Mouse (Mus musculus): ENCODE results near the gene Slc25a13. TPM values are rescaled to one million over a fixed set of nuclear protein-coding genes. Genes with fewer than 3 reads are reported as not detected.

The Slc25a13 gene
- polyA plus RNA-seq, 1 experiment from 2014 or later = 3.7 TPM

DNA sequence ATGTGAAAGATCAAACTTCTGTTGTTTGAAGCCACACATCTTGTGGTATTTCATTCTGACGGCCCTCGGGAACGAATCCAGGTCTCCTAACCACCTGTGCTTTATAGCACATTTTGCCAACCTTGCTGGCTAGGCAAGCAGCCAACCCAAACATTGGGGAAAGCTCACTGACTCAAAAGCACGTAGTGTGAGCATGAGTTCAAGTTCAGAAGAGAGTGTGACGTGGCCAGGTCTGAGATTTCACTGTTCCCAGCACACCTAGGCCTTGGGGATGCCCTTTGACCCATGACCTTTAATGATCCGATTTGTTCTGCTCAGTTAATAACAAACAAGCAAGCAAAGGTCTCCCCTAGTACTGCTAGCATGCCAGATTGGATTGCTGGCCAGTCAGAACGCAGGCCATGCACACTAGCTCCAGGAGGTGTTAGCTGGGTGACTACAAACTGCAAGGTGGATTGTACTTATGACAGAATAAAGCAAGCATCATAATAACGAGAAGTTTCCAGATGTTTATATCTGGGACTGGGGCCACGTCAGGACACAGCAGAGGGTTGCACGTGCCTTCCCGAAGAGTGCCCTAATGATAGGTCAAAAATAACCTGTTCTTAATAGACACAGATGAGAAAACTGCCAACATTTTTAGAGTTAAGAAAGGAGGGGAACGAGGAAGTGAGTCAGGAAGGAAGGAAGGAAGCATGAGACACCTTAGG is 2.8 kb upstream of the Slc25a13 start:
- ATAC-seq (ENCODE audit: low FRiP score) = no peak
- Histone ChIP-seq H3K4me2 (no peak overlapping the region), H3K27me3 (replicated peaks) (no peaks in the 10 kb centered on the region), H3K4me1 (peaks cover 11% of the 10 kb centered on the region; the same call in 1 of the 2 replicates), H3K27ac (replicated peaks) (no peak overlapping the region), H3K9ac (replicated peaks) (no peak overlapping the region), H3K4me3 (replicated peaks) (no peak overlapping the region), H3K36me3 (no peaks in the 10 kb centered on the region), H3K9me3 (replicated peaks) (no peaks in the 10 kb centered on the region)
- 86% methylated on average over 12 of the region's 12 CpGs for WGBS

DNA sequence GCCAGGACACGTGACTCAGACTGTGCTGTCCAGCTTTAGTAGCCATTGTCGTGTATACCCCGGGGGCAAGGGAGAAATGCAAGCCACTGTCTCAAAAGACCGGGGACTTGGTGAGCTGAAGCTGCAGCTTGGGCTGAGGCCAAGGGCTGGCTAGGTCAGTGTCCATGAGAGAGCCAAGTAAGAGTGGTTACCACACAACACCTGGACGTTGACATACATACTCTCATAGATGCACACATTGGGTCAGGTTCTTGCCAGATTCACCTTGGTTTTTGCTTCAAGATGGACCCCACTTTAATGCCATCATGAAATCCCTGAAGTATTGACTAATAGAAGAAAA is 283 bp upstream of the Slc25a13 start:
- H3K27me3 ChIP-seq (replicated peaks) = no peaks in the 10 kb centered on the region
- no peak for ATAC-seq (ENCODE audit: low FRiP score)
- H3K9me3 ChIP-seq (replicated peaks) = no peaks in the 10 kb centered on the region
- H3K9ac ChIP-seq (replicated peaks) = peak overlapping the region; percentile 64
- H3K4me2 ChIP-seq = peak overlapping the region; percentile 95
- peaks cover 11% of the 10 kb centered on the region; the same call in 1 of the 2 replicates for H3K4me1 ChIP-seq
- H3K27ac ChIP-seq (replicated peaks) = no peak overlapping the region
- H3K4me3 ChIP-seq (replicated peaks) = peak overlapping the region; percentile 68
- WGBS = 14% methylated on average over 5 of the region's 5 CpGs
- H3K36me3 ChIP-seq = no peaks in the 10 kb centered on the region

DNA sequence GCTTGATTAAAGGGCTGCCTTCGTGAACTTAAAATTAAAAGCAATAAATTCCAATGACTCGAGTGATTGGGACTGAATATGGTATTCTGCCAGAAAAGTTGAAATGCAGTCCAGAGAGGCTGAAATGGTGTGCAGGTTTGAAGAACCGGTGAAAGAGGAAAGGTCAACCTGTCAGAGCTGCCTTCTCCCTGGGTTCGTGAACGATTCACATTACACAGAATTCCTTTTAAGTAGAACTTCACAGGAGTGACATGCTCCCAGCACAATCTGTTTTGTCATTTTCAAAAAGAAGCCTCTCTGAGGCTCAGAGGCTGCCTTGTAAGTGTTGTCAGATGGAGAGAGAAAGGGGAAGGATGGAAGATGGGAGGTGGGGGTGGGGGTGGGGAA is 860 bp downstream of the Slc25a13 start:
- Histone ChIP-seq H3K4me3 (replicated peaks) (peak overlapping the region; percentile 68), H3K36me3 (no peaks in the 10 kb centered on the region), H3K4me1 (peaks cover 11% of the 10 kb centered on the region; the same call in 1 of the 2 replicates), H3K9me3 (replicated peaks) (no peaks in the 10 kb centered on the region), H3K27ac (replicated peaks) (no peak overlapping the region), H3K9ac (replicated peaks) (peak overlapping the region; percentile 64), H3K27me3 (replicated peaks) (no peaks in the 10 kb centered on the region), H3K4me2 (peak overlapping the region; percentile 95)
- WGBS = 34% methylated on average over 5 of the region's 5 CpGs
- ATAC-seq (ENCODE audit: low FRiP score) = no peak; the same call in 1 of the 2 replicates

- Histone ChIP-seq H3K4me1 (peaks cover 11% of the 10 kb centered on the region; the same call in 1 of the 2 replicates), H3K4me3 (replicated peaks) (no peak overlapping the region), H3K27me3 (replicated peaks) (no peaks in the 10 kb centered on the region), H3K9ac (replicated peaks) (no peak overlapping the region), H3K9me3 (replicated peaks) (no peaks in the 10 kb centered on the region), H3K27ac (replicated peaks) (no peak overlapping the region), H3K4me2 (no peak overlapping the region), H3K36me3 (no peaks in the 10 kb centered on the region)
- no peak for ATAC-seq (ENCODE audit: low FRiP score)
- 89% methylated on average over 8 of the region's 8 CpGs for WGBS
Measured at GRCm38 (mm10) chr6:6212360-6213310, 4.3 kb downstream of the Slc25a13 start.

GRCm38 (mm10) chr6:6211958-6212357 is 5.0 kb downstream of the Slc25a13 start:
- Histone ChIP-seq H3K4me2 (no peak overlapping the region), H3K4me3 (replicated peaks) (no peak overlapping the region), H3K9ac (replicated peaks) (no peak overlapping the region), H3K27ac (replicated peaks) (no peak overlapping the region), H3K9me3 (replicated peaks) (no peaks in the 10 kb centered on the region), H3K36me3 (no peaks in the 10 kb centered on the region), H3K27me3 (replicated peaks) (no peaks in the 10 kb centered on the region), H3K4me1 (peaks cover 8% of the 10 kb centered on the region; the same call in 1 of the 2 replicates)
- 82% methylated on average over 3 of the region's 3 CpGs for WGBS
- no peak for ATAC-seq (ENCODE audit: low FRiP score)

GRCm38 (mm10) chr6:6210637-6211036 is 6.3 kb downstream of the Slc25a13 start:
- no peaks in the 10 kb centered on the region for H3K36me3 ChIP-seq
- no peaks in the 10 kb centered on the region for H3K9me3 ChIP-seq (replicated peaks)
- no peak for ATAC-seq (ENCODE audit: low FRiP score)
- WGBS = 95% methylated on average over 7 of the region's 7 CpGs
- H3K27me3 ChIP-seq (replicated peaks) = no peaks in the 10 kb centered on the region
- no peak overlapping the region for H3K27ac ChIP-seq (replicated peaks)
- no peak overlapping the region for H3K9ac ChIP-seq (replicated peaks)
- H3K4me2 ChIP-seq = no peak overlapping the region
- H3K4me1 ChIP-seq = no peaks in the 10 kb centered on the region
- no peak overlapping the region for H3K4me3 ChIP-seq (replicated peaks)

GRCm38 (mm10) chr6:6208351-6209059 is 8.5 kb downstream of the Slc25a13 start:
- no peak overlapping the region for H3K27ac ChIP-seq (replicated peaks)
- H3K4me1 ChIP-seq = no peaks in the 10 kb centered on the region
- no peaks in the 10 kb centered on the region for H3K27me3 ChIP-seq (replicated peaks)
- no peak overlapping the region for H3K9ac ChIP-seq (replicated peaks)
- H3K36me3 ChIP-seq = no peaks in the 10 kb centered on the region
- 80% methylated on average over 4 of the region's 4 CpGs for WGBS
- no peak overlapping the region for H3K4me3 ChIP-seq (replicated peaks)
- H3K9me3 ChIP-seq (replicated peaks) = no peaks in the 10 kb centered on the region
- H3K4me2 ChIP-seq = no peak overlapping the region
- ATAC-seq (ENCODE audit: low FRiP score) = no peak

GRCm38 (mm10) chr6:6207836-6208235 is 9.1 kb downstream of the Slc25a13 start:
- no peak overlapping the region for H3K9ac ChIP-seq (replicated peaks)
- H3K4me1 ChIP-seq = no peaks in the 10 kb centered on the region
- no peak for ATAC-seq (ENCODE audit: low FRiP score)
- no peaks in the 10 kb centered on the region for H3K9me3 ChIP-seq (replicated peaks)
- no peaks in the 10 kb centered on the region for H3K36me3 ChIP-seq
- no peak overlapping the region for H3K4me3 ChIP-seq (replicated peaks)
- no peak overlapping the region for H3K27ac ChIP-seq (replicated peaks)
- H3K4me2 ChIP-seq = no peak overlapping the region
- 71% methylated on average over 3 of the region's 3 CpGs for WGBS
- no peaks in the 10 kb centered on the region for H3K27me3 ChIP-seq (replicated peaks)

GRCm38 (mm10) chr6:6207395-6207794 is 9.6 kb downstream of the Slc25a13 start:
- no peaks in the 10 kb centered on the region for H3K9me3 ChIP-seq (replicated peaks)
- no peak for ATAC-seq (ENCODE audit: low FRiP score)
- H3K4me2 ChIP-seq = no peak overlapping the region
- no peaks in the 10 kb centered on the region for H3K27me3 ChIP-seq (replicated peaks)
- H3K4me1 ChIP-seq = no peaks in the 10 kb centered on the region
- no peak overlapping the region for H3K9ac ChIP-seq (replicated peaks)
- WGBS = 72% methylated on average over 1 of the region's 1 CpGs
- no peak overlapping the region for H3K27ac ChIP-seq (replicated peaks)
- H3K36me3 ChIP-seq = no peaks in the 10 kb centered on the region
- no peak overlapping the region for H3K4me3 ChIP-seq (replicated peaks)

DNA sequence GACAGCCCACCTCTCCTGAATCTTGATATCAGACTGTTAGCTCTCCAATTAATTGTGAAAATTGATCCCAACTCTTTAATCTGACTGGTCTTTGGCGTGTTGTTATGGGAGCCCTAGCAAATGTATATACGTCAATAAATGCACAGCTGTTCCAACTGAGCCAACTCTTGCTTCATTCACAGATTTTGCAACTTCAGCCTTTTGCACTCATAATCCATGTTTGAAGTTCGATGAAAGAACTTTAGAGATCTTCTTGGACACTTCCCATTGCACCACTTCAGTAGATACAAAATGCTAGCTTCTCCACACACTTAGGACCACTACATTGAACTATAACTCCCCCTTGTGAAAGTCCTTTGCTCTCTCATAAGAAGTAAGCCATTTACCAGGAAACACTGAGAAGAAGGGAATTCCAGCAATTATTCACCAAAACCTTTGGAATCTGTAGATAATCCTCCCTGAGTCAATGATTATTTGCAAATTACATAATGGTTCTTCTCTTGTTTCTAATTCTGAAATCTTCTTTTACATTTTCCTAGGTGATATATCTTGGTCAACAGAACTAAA is 11.3 kb downstream of the Slc25a13 start:
- ATAC-seq (ENCODE audit: low FRiP score) = no peak
- Histone ChIP-seq H3K9me3 (replicated peaks) (no peaks in the 10 kb centered on the region), H3K4me3 (replicated peaks) (no peak overlapping the region), H3K4me2 (no peak overlapping the region), H3K36me3 (no peaks in the 10 kb centered on the region), H3K4me1 (no peaks in the 10 kb centered on the region), H3K27me3 (replicated peaks) (no peaks in the 10 kb centered on the region), H3K9ac (replicated peaks) (no peak overlapping the region), H3K27ac (replicated peaks) (no peak overlapping the region)
- WGBS = 91% methylated on average over 3 of the region's 3 CpGs

DNA sequence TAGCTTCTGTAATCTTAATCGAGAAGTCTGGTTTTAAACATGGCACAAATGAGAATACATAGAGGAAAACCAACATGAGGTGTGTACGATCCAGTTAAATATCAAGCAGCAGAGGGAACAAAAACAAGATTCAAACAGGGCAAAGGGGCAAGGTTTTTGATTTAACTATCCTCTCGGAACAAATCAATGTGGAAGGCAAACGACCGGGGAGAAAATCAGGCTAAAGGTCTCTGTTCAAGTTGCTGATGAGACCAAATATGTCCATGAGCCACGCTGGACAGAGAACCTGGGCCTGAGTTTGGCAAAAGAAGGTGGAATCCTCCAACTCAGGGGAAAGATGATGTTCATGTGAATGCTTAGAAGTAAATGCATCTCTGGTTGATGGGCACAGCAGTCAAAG is 14.5 kb downstream of the Slc25a13 start:
- Histone ChIP-seq H3K4me2 (no peak overlapping the region), H3K4me1 (no peaks in the 10 kb centered on the region), H3K27me3 (replicated peaks) (no peaks in the 10 kb centered on the region), H3K36me3 (no peaks in the 10 kb centered on the region), H3K27ac (replicated peaks) (no peak overlapping the region), H3K4me3 (replicated peaks) (no peak overlapping the region), H3K9me3 (replicated peaks) (no peaks in the 10 kb centered on the region), H3K9ac (replicated peaks) (no peak overlapping the region)
- WGBS = 94% methylated on average over 6 of the region's 6 CpGs
- no peak for ATAC-seq (ENCODE audit: low FRiP score)
